Mouse (Mus musculus) liver (tissue): ENCODE measurements around the gene Rerg.
"Not testable (repeated sequence)": the region's sequence is repeated elsewhere in the genome, so short reads cannot be mapped to it uniquely, and the experiment has no call there.

Experiments used
- DNase-seq: peaks from one replicate; pipeline ENCODE4 v3.0.0-alpha.2; 2020; ENCODE audit warnings: mixed read lengths

The Rerg gene

DNA sequence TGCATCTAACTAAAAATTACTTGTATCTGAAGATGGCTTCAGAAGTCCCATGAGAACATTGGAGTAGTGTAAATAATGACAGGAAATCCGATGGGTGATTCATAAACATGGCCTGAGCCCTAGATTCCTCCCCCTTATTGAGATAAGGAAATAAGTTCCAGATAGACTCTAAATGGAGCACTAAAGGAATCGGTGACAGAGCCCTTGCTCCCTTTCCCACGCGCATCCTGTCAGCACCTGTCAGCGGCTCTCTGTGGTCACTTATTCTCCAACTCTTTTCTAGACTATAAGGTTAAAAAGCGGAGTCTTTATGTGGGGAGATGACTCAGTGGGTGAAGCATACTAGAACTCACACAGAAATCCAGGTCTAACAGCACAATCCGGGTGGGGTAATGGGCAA, 104.8 kb downstream of the Rerg start:
- no peak for DNase-seq

DNA sequence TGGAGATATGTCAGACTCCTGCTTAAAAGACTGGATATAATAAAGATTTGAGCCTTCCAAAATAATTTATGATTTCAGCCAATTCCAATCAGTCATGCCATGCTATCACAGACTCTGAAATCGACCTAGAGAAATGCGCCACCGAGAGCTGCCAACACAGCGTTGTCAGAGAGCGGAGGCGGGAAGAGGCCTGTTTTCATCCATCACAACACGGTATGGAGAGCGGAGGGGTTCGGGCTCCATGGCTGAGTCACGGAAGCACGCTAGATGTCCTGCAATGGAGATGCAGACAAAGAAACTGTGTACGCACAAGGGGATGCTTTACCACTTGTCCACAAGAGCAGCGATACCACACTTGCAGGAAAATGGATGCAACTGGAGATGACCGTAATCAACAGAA, 105.5 kb downstream of the Rerg start:
- no peak for DNase-seq

DNA sequence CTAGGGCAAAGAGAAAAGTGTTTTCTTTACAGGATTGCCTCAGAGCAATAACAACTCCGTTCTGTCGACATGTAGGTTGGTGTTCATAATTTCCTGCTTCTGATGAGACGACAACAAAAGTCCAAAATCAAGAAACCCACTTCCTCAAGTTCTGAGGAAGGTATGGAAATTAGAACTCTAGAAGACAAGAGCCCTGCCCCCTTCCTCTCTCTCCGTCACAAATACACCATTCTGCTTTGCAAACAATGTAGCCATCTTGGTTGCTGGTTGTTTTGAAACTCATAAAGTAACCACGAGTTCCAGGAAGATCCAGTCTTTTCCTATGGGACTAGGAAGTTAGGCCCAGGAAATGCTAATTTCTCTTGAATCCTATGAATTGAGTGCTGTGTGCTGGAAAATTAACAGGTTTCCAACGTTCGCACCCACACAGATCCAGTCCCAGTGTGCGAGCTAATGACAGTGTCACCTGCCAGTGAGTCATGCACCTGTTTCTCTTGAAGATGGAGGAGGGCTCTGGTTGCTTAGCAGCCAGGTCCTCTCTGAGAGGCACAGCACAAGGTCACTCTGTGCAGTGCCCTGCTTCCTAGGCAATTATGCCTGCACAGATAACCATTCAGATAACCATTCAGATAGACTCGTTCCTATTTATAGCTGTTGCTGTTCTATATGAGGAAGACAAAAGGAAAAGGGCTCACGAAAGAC, 106.9 kb downstream of the Rerg start:
- no peak for DNase-seq

DNA sequence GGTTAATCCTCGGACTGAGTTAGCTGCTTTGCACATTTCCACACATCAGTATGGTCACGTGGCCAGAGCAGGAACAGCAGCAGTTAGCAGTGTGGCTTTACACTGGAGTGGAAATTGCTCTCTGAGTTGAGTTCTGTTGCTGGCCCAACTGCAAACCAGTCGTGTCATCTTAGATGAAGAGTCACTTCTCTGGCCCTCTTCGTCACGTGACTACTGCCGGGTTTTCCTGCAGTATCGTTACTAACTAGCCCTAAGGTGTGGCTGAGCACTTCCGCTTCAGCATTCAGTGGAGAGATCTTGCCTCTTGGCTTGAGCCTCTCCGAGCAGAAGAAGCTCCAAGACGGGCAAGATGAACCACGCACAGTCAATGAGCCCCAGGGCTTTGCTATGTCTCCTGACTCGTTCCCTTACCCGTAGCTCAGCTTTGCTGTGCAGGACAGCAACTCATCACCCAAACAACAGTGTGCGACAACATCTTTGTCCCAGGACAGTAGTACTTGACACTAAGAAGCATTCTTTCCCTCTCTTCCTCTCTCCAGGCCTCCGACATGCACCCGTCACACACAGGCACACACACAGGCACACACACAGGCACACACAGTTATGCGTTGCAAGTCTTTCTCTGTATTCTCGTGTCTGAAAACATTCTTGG, 108.3 kb downstream of the Rerg start:
- no peak for DNase-seq

DNA sequence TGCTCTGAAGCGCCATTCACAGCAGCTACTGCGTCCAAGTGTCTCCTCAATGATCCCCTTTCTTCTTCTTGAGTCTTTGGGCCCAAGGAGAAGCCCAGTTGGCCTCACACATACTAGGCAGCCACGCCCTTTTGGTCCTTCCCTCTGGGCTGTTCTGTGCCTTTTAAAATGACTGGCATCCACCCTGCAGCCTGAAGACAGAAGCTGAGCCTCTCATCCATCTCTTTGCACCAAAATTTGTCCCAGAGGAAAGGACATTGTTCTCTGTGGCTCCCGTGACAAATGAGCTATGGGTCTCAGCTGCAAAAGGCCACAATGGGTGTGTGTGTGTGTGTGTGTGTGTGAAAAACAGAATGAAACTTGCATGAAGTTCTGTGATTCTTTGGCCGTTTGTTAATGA, 109.7 kb downstream of the Rerg start:
- DNase-seq = no peak

DNA sequence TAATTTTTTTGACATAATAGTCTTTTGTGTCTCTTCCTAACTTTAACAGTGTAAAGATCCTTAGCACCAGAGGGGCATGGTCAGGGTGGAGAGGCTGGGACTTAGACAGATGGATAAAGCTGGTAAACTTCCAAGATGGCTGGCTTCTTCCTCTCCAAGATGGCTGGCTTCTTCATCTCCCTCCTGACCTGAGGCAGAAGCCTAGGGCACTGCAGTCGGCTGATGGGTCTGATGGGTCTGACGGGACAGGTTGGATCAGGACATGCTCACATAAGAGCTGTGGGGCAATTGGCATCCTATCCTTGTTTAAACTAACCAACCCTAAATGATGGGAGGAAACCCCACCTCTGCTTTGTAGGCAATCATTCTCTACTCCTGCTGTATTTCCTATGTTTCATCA, 112.0 kb downstream of the Rerg start:
- DNase-seq = no peak

DNA sequence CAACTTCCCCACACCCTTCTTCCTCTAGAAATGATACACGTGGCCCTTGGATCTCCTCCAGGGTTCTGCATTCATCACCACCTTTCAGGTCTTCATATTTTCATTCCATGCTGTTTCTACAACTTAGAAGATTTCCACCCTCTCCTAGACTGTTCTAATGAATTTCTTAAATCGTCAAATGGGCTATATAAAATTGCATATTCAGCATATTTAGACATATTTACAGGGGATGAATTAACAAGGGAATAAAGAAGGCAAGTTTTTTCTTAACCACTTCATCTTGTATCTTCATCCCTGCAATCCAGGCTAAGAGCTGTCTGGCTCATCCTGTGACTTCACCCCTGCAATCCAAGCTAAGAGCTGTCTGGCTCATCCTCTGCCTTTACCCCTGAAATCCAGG, 116.2 kb downstream of the Rerg start:
- no peak for DNase-seq

DNA sequence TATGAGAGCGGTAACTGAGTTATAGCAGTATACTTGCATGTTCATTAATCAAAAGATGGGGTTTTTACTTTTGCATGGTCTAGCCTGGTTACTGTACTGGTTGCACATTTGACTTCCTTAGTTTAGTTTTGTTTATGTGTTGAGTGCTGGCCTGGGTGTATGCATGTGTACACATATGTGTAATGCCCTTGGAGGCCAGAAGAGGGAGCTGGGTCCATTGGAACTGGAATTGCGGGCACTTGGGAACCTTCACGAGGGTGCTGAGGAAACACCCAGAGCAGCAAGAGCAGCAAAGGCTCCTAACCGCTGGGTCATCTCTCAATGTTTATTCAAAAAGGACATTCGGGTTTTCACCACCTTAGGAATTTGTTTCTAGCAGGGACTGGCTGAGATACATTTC, 116.8 kb downstream of the Rerg start:
- DNase-seq = peak; percentile 11

DNA sequence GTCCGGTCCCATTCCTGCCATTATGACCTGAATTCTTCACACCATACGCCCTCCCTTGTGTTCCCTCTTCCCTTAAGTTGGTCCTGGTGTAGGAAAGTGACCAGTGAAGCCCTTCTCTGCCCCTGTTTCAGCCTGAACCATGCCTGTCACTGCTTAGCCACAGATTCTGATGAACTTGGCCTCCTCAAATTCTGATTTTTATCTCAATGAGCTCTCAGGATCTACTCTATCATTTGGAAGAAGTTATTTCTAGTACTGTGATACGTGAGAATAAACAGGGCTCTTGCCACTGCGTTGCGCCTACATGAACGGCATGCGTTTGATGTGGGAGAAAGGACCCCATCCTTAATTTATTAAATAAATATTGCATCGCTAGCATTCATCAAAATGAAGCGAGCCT, 117.3 kb downstream of the Rerg start:
- no peak for DNase-seq

DNA sequence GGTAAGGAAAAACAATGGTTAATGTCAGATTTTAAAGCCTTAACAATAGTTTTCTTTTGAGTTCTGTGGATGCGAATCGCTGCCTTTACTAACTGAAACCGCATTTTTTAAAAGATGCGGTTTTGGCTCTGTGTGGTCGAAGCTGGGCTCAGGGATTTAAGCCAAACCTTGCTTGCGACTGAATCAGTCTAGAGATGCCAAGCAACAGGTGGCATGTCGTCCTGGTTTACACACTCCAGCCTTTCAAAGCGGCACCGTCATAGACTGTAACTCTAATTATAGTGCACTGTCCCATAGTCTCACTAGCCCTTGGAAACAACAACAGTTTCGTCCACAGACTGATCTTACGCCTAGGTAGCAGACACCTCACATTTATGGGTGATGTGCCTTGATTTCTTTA, 123.3 kb downstream of the Rerg start:
- DNase-seq = no peak

DNA sequence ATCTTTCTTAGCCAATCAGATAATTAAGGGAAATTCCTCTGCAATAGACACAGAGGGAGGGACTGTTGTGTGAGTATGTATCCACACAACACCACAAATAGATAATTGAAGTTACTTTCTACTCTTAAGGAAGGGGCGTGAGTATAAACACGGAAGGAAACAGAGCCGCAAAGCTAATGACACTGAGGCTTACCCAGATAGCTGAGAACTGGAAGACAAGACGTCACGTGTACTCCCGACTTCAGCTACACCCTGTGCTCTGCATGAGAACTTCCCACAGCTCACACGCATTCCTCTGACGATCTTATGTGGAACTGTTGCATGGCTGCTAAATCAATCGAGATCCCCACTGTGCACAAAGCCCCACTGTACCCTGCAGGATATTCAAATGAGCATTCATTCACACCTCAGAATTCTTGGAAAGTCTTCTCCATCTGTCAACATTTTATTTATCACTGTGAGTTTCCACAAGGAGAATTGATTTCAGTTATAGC, 125.2 kb downstream of the Rerg start:
- DNase-seq = no peak

DNA sequence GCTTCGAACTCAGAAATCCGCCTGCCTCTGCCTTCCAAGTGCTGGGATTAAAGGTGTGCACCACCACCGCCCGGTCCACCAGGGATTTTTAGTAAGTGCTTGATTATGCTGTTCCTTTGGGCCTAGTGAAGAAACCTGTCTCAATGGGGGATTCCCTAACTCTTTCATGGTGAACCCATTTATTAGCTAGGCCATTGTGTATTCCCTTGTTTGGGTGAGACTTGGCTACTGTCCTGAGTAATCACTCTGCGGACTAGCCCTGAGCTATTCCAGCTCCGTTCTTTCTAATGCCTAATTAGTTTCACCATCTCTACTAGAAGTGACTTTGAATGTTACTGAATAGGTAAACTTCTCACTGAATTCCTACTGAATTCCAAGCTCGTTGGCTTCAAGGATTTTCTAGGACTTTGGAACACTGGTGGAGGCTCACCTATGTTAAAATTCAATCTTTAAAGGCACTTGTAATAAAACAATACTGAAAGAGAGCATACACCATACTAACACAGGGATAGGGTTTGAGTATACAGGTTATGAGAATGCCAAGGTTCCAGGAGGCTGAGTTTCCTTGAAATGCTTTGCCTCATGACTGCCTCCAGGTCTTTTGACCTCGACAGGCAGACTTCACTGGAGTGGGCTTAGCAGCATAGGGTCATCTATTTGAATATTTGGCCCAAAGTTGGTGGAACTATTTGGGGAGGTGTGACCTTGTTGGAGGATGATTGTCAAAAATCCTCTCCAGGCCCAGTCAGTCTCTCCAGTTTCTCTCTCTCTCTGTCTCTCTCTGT, 134.5 kb downstream of the Rerg start:
- not testable (repeated sequence) for DNase-seq

DNA sequence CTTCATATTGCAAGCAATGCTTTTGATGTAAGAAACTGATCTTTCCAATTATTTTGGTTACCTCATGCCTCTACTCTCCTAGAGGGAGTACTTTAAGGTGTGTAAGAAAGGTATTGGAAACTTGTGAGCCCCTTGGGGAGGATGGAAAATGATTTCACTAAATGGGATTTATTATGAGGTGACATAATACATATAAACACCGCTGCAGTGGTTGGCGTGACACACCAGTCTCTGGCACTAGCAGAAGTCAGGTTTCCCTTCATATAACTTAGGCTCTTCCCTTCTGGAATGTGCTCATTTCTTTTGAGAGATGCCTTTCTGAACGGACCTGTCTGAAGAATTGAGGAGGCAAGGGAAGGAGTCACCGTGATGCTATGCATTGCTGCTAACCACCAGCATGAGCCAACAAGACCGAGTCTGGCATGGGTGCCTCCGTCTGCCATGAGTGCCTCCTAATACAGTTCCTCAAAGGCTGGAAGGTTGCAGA, 139.6 kb downstream of the Rerg start:
- no peak for DNase-seq

DNA sequence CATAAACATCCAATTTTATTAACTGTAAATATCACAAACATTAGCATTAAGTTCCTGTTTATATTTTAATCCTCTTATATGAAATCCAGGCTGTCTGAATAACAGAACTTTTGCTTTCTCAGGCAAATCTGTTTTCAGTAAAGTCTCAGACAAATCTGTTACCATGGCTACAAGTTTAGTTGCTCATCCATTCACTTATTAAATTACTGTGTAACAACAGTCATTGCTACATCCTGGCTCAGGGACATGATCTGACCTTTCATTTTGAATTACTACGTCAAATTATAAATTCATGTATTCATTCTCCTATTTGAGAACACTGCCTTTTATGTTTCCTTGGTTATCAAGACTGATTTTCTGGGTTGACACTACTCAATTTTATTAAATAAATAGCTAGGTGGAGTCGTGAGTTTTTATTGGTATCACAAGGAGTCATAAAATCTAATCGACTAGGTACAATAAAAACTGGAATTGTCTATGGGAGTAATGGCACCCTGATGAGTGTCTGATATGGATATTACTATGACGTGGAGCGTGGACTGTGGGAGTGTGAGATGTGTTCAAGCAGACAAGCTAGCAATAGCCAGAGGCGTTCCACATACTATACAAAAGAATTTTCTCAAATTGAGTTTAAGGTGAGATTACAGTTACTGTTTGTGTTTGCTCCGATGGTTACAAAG, 140.2 kb downstream of the Rerg start:
- no peak for DNase-seq

DNA sequence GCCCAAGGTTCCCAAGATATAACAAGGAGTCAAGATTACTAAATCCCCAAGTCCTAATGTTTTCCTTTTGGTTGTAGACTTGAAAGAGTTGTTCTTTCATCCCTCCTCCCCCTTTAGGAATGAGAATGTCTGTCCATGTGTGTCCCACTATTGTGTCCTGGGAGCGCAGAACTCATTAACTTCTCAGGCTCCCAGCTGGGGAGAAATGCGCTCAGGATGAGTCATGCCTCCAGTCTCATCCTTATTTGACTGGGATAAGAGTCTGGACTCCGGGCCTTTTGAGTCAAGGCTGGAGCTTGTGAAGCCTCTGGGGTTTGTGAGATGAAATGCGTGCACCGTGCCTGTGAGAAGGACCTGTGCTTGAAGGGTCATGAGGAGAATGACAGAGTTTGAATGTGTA, 144.8 kb downstream of the Rerg start:
- no peak for DNase-seq

DNA sequence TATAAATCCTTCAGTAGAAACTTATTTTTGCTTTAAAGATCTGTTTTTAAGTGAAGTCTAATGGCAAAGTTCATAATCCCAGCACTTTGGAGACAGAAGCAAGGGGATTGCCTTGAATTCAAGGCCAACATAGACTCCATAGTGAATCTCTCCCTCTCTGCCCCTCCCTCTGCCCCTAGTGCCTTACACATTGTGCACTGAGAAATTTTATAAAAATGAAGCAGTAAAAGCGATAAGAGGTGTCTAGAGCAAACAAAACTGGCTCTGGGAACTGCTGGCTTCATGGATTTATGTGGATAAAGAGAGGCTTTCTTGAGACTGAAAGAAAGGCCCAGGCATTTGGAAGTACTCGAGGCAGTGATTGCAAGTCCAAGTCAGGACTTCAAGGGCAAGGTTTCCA, 145.8 kb downstream of the Rerg start:
- no peak for DNase-seq

DNA sequence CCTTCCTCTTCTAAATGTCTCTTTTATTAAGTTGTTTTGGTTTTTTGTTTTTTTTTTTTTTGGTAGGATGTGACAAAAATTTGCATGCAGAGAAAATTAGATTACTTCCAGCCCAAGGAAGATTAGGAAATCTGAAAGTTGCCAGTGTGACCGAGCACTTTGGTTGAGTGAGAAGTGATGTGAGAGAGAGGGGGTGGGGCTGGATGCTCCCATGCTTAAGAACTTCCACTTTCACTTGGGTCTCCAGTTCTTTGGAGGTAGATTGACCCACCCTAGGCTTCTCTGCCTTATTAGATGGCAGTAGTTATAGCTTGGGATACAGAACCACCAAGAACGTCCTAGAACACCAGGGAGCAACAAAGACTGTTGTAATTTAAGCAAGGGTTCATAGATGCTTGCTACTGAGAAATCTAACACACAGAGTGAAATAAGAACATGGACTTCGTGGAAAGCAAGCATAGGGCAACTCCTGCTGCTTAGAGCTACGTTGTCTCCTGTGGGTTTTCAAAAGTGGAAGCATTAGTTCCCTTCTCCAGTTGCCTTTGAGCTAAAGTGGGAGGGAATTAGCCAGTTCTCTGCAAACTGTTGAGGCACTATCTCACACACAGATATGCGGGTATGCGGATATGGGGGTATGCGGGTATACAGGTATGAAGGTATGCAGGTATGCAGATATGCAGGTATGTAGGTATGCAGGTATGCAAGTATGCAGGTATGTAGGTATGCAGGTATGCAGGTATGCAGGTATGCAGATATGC, 152.9 kb downstream of the Rerg start:
- no peak for DNase-seq

DNA sequence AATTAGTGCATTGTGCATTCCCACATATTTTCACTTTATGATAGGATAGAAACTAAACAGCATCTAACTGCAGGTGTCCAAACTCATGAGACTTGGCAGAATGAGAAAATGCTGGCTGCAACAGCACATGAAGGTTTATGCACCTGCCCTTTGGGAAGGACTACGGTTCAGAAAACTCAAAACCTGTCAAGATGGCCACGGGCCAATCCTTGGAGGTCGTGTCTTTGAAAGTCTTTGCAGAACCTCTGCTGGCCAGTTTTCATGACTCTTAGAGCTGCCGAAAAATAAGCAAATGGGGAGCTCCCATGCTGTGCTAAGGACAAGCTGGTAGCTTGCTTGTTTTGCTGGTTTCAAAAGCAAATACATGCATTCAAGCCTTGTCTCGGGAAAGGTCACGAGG, 156.0 kb downstream of the Rerg start:
- DNase-seq = no peak

DNA sequence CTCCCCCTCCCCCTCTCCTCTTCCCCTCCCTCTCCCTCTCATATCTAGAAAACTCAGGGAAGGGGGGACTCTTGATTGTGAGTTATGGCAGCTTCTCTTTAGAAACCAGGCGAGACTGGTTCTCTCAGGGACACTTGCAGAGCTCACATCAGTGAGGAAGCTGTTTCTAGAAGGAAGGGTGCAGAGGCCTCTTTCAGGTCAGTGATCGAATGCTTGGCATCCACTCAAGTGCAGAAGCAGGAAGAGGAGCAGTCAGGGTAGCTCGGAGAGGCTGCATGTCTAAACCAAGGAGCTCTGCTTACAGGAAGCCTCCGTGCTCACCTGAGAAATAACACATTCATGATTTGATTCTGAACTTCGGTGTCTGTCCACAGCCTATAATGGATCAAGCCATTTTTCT, 159.1 kb downstream of the Rerg start:
- DNase-seq = no peak
